Comparison of ENCODE assay signal across 9 mouse cellular contexts in the genomic region with DNA sequence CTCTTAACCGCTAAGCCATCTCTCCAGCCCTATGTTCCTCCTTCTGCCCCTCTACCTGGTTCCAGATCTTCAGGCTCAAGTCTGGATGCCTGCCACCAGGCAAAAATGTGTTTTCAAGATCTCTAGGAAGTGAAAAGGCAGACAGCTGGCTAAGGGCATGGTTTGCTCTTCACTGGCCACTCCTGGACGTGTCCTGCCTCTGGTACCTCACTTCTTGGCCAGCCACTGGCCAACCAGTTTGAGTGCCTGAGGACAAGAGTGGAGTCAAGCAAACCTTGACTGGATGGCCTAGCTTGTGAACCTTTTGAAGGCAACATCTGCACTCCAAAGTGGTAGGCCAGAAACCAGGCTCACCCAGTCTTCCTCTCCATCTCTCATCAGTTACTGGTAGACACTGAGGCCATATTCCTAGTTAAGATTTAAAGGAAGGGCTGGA. TPM values are rescaled to one million over a fixed set of nuclear protein-coding genes. Genes with fewer than 3 reads are reported as not detected.
A peak's percentile ranks its signal among the peaks of the same experiment; 100 is the strongest.
DNase-seq lines count a peak whose midpoint lies in the region; ATAC-seq and TF ChIP-seq lines count a peak whose summit lies in the region.
"Had no signal": no experiment of that assay in that cellular context is flagged by ENCODE, and none has a peak within 500 bp of the region (broad histone marks: within the 10 kb centered on the region; RNA-seq: fewer than 3 reads in every experiment).

No protein-coding gene starts in this region.

- no peaks in the 10 kb centered on the region for H3K27me3 ChIP-seq in lung, embryonic 16.5 days (ENCODE audit: control insufficient read depth, insufficient read depth, low read depth, low read length)
- H3K27me3 ChIP-seq in embryonic facial prominence, embryonic 13.5 days = no peaks in the 10 kb centered on the region
- H3K27me3 ChIP-seq: heart, embryonic 13.5 days had no signal

- H3K4me1 ChIP-seq in lung, embryonic 16.5 days (replicated peaks; ENCODE audit: control insufficient read depth, insufficient read depth, low read length) = peaks cover 11% of the 10 kb centered on the region
- no peaks in the 10 kb centered on the region for H3K4me1 ChIP-seq in lung, adult 2 months (ENCODE audit: control insufficient read depth, insufficient read depth, low read length)
- H3K4me1 ChIP-seq in embryonic facial prominence, embryonic 13.5 days = peaks cover 8% of the 10 kb centered on the region

- DNase-seq in cerebellum, adult 9-11 months = peak; percentile 55
- no peak for DNase-seq in cerebellum, adult 8-10 months
- DNase-seq in lung, adult 2 months = no peak
- peak; percentile 29 to 42 for DNase-seq in natural killer cell, adult 2 months (ENCODE audit: low spot score in 2 of 2)
- no peak for DNase-seq in frontal cortex, adult 2 months (ENCODE audit: extremely low spot score in 1 of 2, low spot score in 1 of 2)
- no peak for DNase-seq in frontal cortex, postnatal 25 days (ENCODE audit: low spot score in 2 of 2)

- TF ChIP-seq POLR2A in lung, adult 2 months (IDR thresholded peaks at IDR 0.05; ENCODE audit: borderline replicate concordance, extremely low read depth, low read depth, low read length) = no peak

- TF ChIP-seq CTCF in lung, adult 2 months (IDR thresholded peaks at IDR 0.05; ENCODE audit: insufficient read depth, low read length) = no peak

- H3K27ac ChIP-seq in lung, embryonic 16.5 days (ENCODE audit: low read length) = peak overlapping the region; percentile 55; the same call in 1 of the 2 replicates
- H3K27ac ChIP-seq in embryonic facial prominence, embryonic 13.5 days = peak overlapping the region; percentile 33; the same call in 1 of the 2 replicates
- H3K27ac ChIP-seq: heart, embryonic 13.5 days had no signal

- no peaks in the 10 kb centered on the region for H3K9me3 ChIP-seq in lung, embryonic 16.5 days (ENCODE audit: control insufficient read depth, low read length)
- no peaks in the 10 kb centered on the region for H3K9me3 ChIP-seq in embryonic facial prominence, embryonic 13.5 days
- H3K9me3 ChIP-seq: heart, embryonic 13.5 days had no signal

- H3K9ac ChIP-seq in lung, embryonic 16.5 days (ENCODE audit: low read length) = no peak overlapping the region
- H3K9ac ChIP-seq in embryonic facial prominence, embryonic 13.5 days = no peak overlapping the region
- H3K9ac ChIP-seq: heart, embryonic 13.5 days had no signal

- H3K36me3 ChIP-seq in lung, embryonic 16.5 days (ENCODE audit: control insufficient read depth, insufficient read depth, low read length) = peaks cover 14% of the 10 kb centered on the region
- H3K36me3 ChIP-seq in embryonic facial prominence, embryonic 13.5 days = peaks cover 17% of the 10 kb centered on the region

- no peak for ATAC-seq in lung, embryonic 16.5 days (ENCODE audit: low read depth)
- no peak for ATAC-seq in embryonic facial prominence, embryonic 13.5 days (ENCODE audit: insufficient number of reproducible peaks, insufficient read depth, low FRiP score, low TSS enrichment, low read depth)

- no peak overlapping the region for H3K4me3 ChIP-seq in lung, embryonic 16.5 days (ENCODE audit: low read length)
- H3K4me3 ChIP-seq in lung, adult 2 months (replicated peaks; ENCODE audit: extremely low read depth, low read depth, low read length) = no peak overlapping the region
- H3K4me3 ChIP-seq in embryonic facial prominence, embryonic 13.5 days = no peak overlapping the region
- H3K4me3 ChIP-seq: heart, embryonic 13.5 days had no signal

- no peak overlapping the region for H3K4me2 ChIP-seq in lung, embryonic 16.5 days (ENCODE audit: low read depth, low read length)
- no peak overlapping the region for H3K4me2 ChIP-seq in embryonic facial prominence, embryonic 13.5 days
- H3K4me2 ChIP-seq: heart, embryonic 13.5 days had no signal

- 67% methylated on average over 2 of the region's 2 CpGs for WGBS in lung, embryonic 16.5 days
- WGBS in lung, adult 2 months = 60% methylated on average over 2 of the region's 2 CpGs
- WGBS in embryonic facial prominence, embryonic 13.5 days = 83% methylated on average over 2 of the region's 2 CpGs

RNA-seq across cellular contexts. Expression of a gene that starts 7.5 kb away (rescaled TPM):
- polyA plus RNA-seq in lung, embryonic 16.5 days (2015; fragmentation: Nextera tagmentation; extraction: Ambion mirVana) = 188 and 190 TPM in 2 replicates
- polyA plus RNA-seq in lung, adult 2 months (2012; rRNA removed) = 49.5 and 57.1 TPM in 2 replicates
- polyA plus RNA-seq in embryonic facial prominence, embryonic 13.5 days (2015; fragmentation: Nextera tagmentation; extraction: Ambion mirVana) = 169 and 189 TPM in 2 replicates
- polyA plus RNA-seq in frontal cortex, adult 2 months (2012; rRNA removed) = 17.6 and 19.3 TPM in 2 replicates

RNA-seq across cellular contexts. Expression of a gene that starts 7.8 kb away (rescaled TPM):
- 1,792 and 1,937 TPM in 2 replicates for polyA plus RNA-seq in lung, embryonic 16.5 days (2015; fragmentation: Nextera tagmentation; extraction: Ambion mirVana)
- 223 and 243 TPM in 2 replicates for polyA plus RNA-seq in lung, adult 2 months (2012; rRNA removed)
- 2,264 and 2,363 TPM in 2 replicates for polyA plus RNA-seq in embryonic facial prominence, embryonic 13.5 days (2015; fragmentation: Nextera tagmentation; extraction: Ambion mirVana)
- 347 and 369 TPM in 2 replicates for polyA plus RNA-seq in frontal cortex, adult 2 months (2012; rRNA removed)

RNA-seq across cellular contexts. Expression of a gene that starts 10.1 kb away (rescaled TPM):
- polyA plus RNA-seq in lung, embryonic 16.5 days (2015; fragmentation: Nextera tagmentation; extraction: Ambion mirVana) = 37.9 and 41.3 TPM in 2 replicates
- 48.6 and 54.0 TPM in 2 replicates for polyA plus RNA-seq in lung, adult 2 months (2012; rRNA removed)
- 40.7 and 44.9 TPM in 2 replicates for polyA plus RNA-seq in embryonic facial prominence, embryonic 13.5 days (2015; fragmentation: Nextera tagmentation; extraction: Ambion mirVana)
- 35.4 and 38.1 TPM in 2 replicates for polyA plus RNA-seq in frontal cortex, adult 2 months (2012; rRNA removed)

RNA-seq across cellular contexts. Expression of a gene that starts 45.5 kb away (rescaled TPM):
- 3.4 and 3.8 TPM in 2 replicates for polyA plus RNA-seq in lung, embryonic 16.5 days (2015; fragmentation: Nextera tagmentation; extraction: Ambion mirVana)
- 11.0 and 14.7 TPM in 2 replicates for polyA plus RNA-seq in lung, adult 2 months (2012; rRNA removed)
- polyA plus RNA-seq in embryonic facial prominence, embryonic 13.5 days (2015; fragmentation: Nextera tagmentation; extraction: Ambion mirVana) = 11.2 and 11.6 TPM in 2 replicates
- polyA plus RNA-seq in frontal cortex, adult 2 months (2012; rRNA removed) = 5.7 and 7.2 TPM in 2 replicates

RNA-seq across cellular contexts. Expression of a gene that starts 57.8 kb away (rescaled TPM):
- 7.2 and 8.9 TPM in 2 replicates for polyA plus RNA-seq in lung, embryonic 16.5 days (2015; fragmentation: Nextera tagmentation; extraction: Ambion mirVana)
- 51.6 and 56.4 TPM in 2 replicates for polyA plus RNA-seq in lung, adult 2 months (2012; rRNA removed)
- 2.7 and 2.9 TPM in 2 replicates for polyA plus RNA-seq in embryonic facial prominence, embryonic 13.5 days (2015; fragmentation: Nextera tagmentation; extraction: Ambion mirVana)
- 0.84 and 0.90 TPM in 2 replicates for polyA plus RNA-seq in frontal cortex, adult 2 months (2012; rRNA removed)

Comparison
In these comparisons a context has a peak if more than half of its experiments do, and no peak if none do; other contexts are left out.
1. DNase-seq: peak in cerebellum, adult 9-11 months (single experiment) and natural killer cell, adult 2 months (2 of 2); none in cerebellum, adult 8-10 months (single experiment), lung, adult 2 months (single experiment), frontal cortex, adult 2 months (0 of 2) and frontal cortex, postnatal 25 days (0 of 2).